Mouse (Mus musculus) hindbrain, embryonic 12.5 days (tissue): ENCODE results near the gene Dph1. TPM values are rescaled to one million over a fixed set of nuclear protein-coding genes. Genes with fewer than 3 reads are reported as not detected.

Experiments
- ATAC-seq: fragments of 200-750 bp; cut with Nextera tagmentation; 2 replicates; pipeline ENCODE4 v1.8.0; 2017; ENCODE audit warnings: moderate TSS enrichment; ENCODE audit not compliant: low FRiP score
- H3K27ac ChIP-seq: fragments of 300-500 bp; sonication (generic); 2 replicates; pipeline ENCODE4 v1.5.1; 2016; ENCODE audit warnings: mild to moderate bottlenecking
- H3K27me3 ChIP-seq: fragments of 300-500 bp; sonication (generic); 2 replicates; pipeline ENCODE4 v1.6.1; 2016; ENCODE audit warnings: mild to moderate bottlenecking
- H3K36me3 ChIP-seq: fragments of 300-500 bp; sonication (generic); 2 replicates; pipeline ENCODE4 v1.6.1; 2016; ENCODE audit warnings: mild to moderate bottlenecking
- H3K4me1 ChIP-seq: fragments of 300-500 bp; sonication (generic); 2 replicates; pipeline ENCODE4 v1.6.1; 2016
- H3K4me2 ChIP-seq: fragments of 300-500 bp; sonication (generic); replicated peaks from 2 replicates; pipeline ENCODE4 v1.6.1; 2016; ENCODE audit warnings: mild to moderate bottlenecking
- H3K4me3 ChIP-seq: fragments of 300-500 bp; sonication (generic); 2 replicates; pipeline ENCODE4 v1.5.1; 2016; ENCODE audit warnings: mild to moderate bottlenecking
- H3K9ac ChIP-seq: fragments of 300-500 bp; sonication (generic); 2 replicates; pipeline ENCODE4 v1.6.1; 2016; ENCODE audit warnings: mild to moderate bottlenecking, moderate library complexity
- H3K9me3 ChIP-seq: fragments of 300-500 bp; sonication (generic); replicated peaks from 2 replicates; pipeline ENCODE4 v1.6.1; 2016; ENCODE audit warnings: mild to moderate bottlenecking
- WGBS: fragments of 180-500 bp; shearing (Covaris S2); methylation state at CpG from one replicate; pipeline ENCODE4 v1.1.7; 2016; 5-methylcytosine and 5-hydroxymethylcytosine counted together
- polyA plus RNA-seq: library from polyadenylated mRNA; unstranded; fragments of >200 nt; fragmentation: Nextera tagmentation; extraction: Ambion mirVana; gene quantifications from 2 replicates; pipeline ENCODE4 v1.2.1, GENCODE M21; 2016

Gene Dph1
- polyA plus RNA-seq, 1 experiment from 2014 or later: 18.6 TPM

DNA sequence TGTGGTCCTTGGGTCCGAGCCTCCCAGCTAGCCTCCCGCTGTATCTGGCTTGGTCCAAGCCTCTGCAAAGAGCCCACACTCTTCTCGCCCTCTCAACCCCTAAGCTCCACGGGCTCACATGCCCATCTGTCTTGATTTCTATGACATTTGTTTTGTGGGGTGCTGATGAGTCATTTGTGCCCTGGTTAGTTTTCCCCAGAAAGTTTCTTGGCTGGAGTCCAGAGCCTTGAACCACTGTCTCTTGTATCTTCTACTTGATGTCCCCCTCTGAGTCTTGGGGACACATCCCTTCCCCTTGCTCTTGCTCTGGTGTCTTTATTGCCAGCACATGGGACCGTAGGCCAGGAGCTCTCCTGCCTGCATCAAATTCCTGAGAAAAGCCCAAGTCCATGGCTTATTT is 8.9 kb upstream of the Dph1 start:
- H3K36me3 ChIP-seq: no peaks in the 10 kb centered on the region
- H3K27ac ChIP-seq: no peak overlapping the region
- peaks cover 58% of the 10 kb centered on the region for H3K27me3 ChIP-seq
- 77% methylated on average over 5 of the region's 5 CpGs for WGBS
- ATAC-seq: no peak
- no peak overlapping the region for H3K4me2 ChIP-seq
- peaks cover 22% of the 10 kb centered on the region for H3K4me1 ChIP-seq
- H3K9ac ChIP-seq: no peak overlapping the region
- no peaks in the 10 kb centered on the region for H3K9me3 ChIP-seq
- H3K4me3 ChIP-seq: no peak overlapping the region

DNA sequence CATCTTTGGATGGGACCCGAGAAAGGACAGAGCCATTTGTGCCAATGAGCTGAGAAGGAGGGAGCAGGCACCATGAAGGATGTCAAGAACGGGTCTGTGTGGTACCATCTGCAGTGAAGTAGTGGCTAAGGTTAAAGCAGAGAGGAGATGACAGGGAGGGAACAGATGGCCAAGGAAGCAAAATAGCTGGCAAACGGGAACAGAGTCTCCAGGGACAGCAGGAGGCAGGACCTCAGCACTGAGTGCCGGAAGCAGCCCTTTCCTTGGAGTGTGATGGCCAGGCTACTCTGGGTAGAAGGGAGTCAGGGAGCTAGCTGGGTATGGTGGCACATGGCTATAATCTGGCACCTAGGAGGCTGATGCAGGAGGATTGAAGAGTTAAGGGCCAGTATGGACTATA is 7.8 kb upstream of the Dph1 start:
- no peak overlapping the region for H3K27ac ChIP-seq
- H3K36me3 ChIP-seq: no peaks in the 10 kb centered on the region
- H3K27me3 ChIP-seq: peaks cover 69% of the 10 kb centered on the region
- H3K4me2 ChIP-seq: no peak overlapping the region
- no peak overlapping the region for H3K9ac ChIP-seq
- ATAC-seq: no peak
- H3K9me3 ChIP-seq: no peaks in the 10 kb centered on the region
- WGBS: 60% methylated on average over 4 of the region's 4 CpGs
- H3K4me1 ChIP-seq: peaks cover 30% of the 10 kb centered on the region
- H3K4me3 ChIP-seq: no peak overlapping the region

DNA sequence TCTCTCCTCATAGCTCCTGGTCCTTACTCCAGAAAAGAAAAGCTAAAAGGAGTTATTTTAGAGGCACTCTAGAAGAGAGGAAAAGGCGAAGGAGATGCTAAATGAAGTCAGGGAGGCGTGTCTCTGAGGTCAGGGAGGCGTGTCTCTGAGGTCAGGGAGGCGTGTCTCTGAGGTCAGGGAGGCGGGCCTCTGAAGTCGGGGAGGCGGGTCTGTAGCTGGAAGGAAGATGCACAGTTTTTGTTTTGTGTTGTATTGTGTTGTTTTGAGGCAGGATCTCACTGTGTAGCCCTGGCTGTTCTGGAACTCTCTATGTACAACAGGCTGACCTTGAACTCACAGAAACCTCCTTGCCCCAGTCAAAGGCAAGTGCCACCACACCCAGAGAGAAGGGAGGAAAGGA is 6.9 kb upstream of the Dph1 start:
- peaks cover 38% of the 10 kb centered on the region for H3K4me1 ChIP-seq
- ATAC-seq: no peak
- H3K27me3 ChIP-seq: peaks cover 78% of the 10 kb centered on the region

DNA sequence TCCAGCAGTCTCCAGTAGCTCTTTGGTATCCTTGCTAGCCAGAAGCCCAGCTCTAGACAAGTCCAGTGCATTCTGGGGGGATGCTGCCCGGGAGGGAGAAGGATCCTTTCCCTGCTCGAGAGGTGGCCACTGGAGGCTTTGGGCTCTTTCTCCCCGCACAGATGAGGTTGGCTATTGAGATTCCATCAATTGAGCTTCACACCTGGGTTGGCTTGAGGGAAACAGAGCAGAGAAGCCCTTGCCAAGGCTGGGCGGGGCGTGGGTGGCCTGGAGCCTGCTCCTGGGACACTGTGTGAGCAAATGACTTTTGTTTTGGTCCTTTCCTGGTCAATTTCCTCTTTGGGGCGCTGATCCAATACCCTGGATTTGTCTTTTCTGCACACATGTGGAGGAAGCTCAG is 5.1 kb upstream of the Dph1 start:
- H3K27me3 ChIP-seq: peaks cover 91% of the 10 kb centered on the region
- no peak overlapping the region for H3K9ac ChIP-seq
- H3K4me1 ChIP-seq: peaks cover 35% of the 10 kb centered on the region
- no peaks in the 10 kb centered on the region for H3K9me3 ChIP-seq
- no peaks in the 10 kb centered on the region for H3K36me3 ChIP-seq
- WGBS: 53% methylated on average over 6 of the region's 6 CpGs
- no peak overlapping the region for H3K4me3 ChIP-seq
- no peak overlapping the region for H3K27ac ChIP-seq
- no peak for ATAC-seq
- peak overlapping the region; percentile 77; the same call in 1 of the 2 replicates for H3K4me2 ChIP-seq

More for the DNA sequence above, 6.9 kb upstream of the Dph1 start:
- H3K4me3 ChIP-seq: no peak overlapping the region
- 20% methylated on average over 7 of the region's 7 CpGs for WGBS
- H3K4me2 ChIP-seq: no peak overlapping the region
- no peak overlapping the region for H3K27ac ChIP-seq
- H3K36me3 ChIP-seq: no peaks in the 10 kb centered on the region
- H3K9me3 ChIP-seq: no peaks in the 10 kb centered on the region
- no peak overlapping the region for H3K9ac ChIP-seq

DNA sequence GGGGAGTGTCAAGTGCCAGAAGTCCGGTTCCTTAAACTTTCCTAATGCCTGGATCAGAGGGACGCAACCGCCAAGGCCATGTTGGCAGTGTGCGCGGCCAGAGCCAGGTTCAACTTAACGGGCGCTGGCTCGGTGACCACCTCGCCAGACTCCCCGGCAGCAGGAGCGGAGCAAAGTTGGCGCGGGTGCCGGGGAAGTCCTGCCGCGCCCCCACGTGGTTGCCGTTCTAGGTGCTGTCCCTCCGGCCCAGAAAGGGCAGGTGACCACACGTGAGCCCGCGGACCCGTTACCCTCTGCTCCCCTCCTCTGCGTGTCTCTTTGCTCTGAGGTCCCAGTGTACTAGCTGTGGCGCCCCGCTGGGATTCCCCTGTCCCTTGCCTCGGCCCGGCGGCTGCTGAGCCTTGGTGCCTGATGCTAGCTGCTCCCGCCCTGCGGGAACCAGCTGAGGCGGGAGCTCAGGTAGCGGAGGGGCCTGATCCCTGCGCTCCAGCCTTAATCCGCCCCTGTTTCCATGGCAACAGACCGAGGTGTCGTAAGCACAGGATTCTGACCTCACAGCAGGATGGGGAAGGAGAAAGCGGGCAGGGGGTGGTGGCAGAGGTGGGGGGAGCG is 3.9 kb upstream of the Dph1 start:
- H3K36me3 ChIP-seq: no peaks in the 10 kb centered on the region
- H3K4me3 ChIP-seq: peak overlapping the region; percentile 48
- H3K9me3 ChIP-seq: no peaks in the 10 kb centered on the region
- H3K4me2 ChIP-seq: peak overlapping the region; percentile 77
- peaks cover 86% of the 10 kb centered on the region for H3K27me3 ChIP-seq
- no peak for ATAC-seq
- H3K27ac ChIP-seq: no peak overlapping the region
- H3K4me1 ChIP-seq: peaks cover 38% of the 10 kb centered on the region
- WGBS: under 1% methylated on average over 37 of the region's 39 CpGs
- H3K9ac ChIP-seq: peak overlapping the region; percentile 57

DNA sequence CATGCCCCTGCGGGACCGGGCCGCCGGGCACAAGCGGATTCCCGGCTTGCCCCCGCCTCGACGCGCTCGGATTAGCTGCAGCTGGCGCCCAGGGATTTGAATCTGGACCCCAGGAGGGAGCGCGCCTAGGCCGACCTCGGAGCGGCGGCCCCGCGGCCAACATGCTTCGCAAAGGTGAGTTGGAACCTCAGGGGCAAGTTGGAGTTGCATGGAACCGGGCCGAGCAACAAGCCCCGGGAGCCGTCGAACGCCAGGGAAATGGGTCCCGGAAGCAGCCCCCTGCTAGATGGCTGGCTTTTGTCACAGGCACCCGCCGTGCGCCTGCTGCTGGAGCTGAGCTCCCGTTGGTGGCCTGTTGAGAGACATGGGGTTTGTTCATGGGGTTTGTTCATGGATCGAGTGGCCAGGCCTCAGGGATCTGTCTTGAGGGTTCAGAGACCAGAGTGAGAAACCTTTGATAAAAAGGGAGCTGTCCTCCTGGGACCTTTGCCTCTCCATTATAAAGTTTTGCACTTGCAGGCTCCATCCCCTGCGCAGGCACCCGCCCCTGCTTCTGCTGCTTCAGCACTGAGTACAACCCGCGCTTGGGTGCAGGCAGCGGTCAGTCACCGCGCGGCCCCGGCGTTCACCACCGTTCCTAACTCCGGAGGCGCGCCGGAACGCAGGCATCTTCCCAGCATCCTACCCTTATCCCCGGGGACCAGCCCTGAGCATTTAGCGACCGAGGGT is 3.2 kb upstream of the Dph1 start:
- Histone ChIP-seq H3K27ac (0 out of 2 replicates have a peak overlapping the region, but pooled peaks have one; percentile 7), H3K4me1 (peaks cover 44% of the 10 kb centered on the region)
- WGBS: under 1% methylated on average over 52 of the region's 52 CpGs

DNA sequence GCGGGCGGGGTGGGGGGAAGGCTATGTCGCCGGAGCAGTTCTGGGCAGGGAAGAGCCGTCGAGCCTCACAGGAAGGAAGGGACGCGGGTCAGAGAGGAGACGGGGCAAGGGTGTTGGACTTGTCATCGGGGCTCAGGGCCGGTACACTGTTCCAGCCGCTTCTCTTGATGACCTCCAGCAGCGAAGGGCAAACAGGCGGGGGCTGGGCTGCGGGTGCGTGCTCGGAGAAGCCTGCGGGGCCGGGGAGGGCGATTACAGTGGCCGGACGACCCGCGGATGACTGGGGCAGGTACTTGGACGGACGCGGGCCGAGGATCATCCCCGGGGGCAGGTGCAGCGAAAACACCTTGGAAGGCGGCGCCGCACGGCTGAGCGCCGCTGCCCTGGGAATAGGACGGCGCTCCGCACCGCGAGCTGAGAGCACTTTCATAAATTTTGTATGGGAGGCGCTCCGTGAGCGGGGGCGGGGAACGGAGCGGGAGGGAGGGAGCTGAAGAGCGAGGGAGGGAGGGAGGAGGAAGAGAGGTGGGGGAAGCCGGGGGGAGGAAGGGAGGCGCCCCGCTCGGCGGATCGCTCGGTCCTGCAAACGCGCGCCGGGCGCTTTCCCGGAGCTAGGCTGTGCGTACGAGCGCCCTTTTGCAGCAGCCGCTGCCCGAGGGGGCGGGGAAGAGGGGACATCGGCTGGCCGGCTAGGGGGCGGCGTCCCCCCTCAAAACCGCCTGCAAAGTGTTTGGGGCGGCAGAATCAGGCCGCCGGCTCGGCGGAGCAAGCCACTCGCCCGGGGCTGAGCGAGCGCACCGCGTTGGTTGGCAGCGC is 2.4 kb upstream of the Dph1 start, which contains the start of gene Rtn4rl1:
Gene Rtn4rl1, plus strand, starts transcription at position 528 of the 816 bp plus-strand sequence.
- peak; percentile 35; the same call in 1 of the 2 replicates for ATAC-seq
- Histone ChIP-seq H3K4me2 (peak within 1 kb of the TSS; percentile 77), H3K9ac (peak within 1 kb of the TSS; percentile 57), H3K9me3 (no peaks in the 10 kb centered on the region), H3K4me1 (peaks cover 46% of the 10 kb centered on the region), H3K27ac (0 out of 2 replicates have a peak within 1 kb of the TSS, but pooled peaks have one; percentile 7), H3K4me3 (peak within 1 kb of the TSS; percentile 48), H3K36me3 (no peaks in the 10 kb centered on the region), H3K27me3 (peaks cover 74% of the 10 kb centered on the region)
- under 1% methylated on average over 82 of the region's 84 CpGs for WGBS

More for the DNA sequence above, 3.2 kb upstream of the Dph1 start:
- ATAC-seq: no peak
- Histone ChIP-seq H3K4me2 (peak overlapping the region; percentile 77), H3K9me3 (no peaks in the 10 kb centered on the region), H3K36me3 (no peaks in the 10 kb centered on the region), H3K9ac (peak overlapping the region; percentile 57), H3K4me3 (peak overlapping the region; percentile 48), H3K27me3 (peaks cover 81% of the 10 kb centered on the region)

DNA sequence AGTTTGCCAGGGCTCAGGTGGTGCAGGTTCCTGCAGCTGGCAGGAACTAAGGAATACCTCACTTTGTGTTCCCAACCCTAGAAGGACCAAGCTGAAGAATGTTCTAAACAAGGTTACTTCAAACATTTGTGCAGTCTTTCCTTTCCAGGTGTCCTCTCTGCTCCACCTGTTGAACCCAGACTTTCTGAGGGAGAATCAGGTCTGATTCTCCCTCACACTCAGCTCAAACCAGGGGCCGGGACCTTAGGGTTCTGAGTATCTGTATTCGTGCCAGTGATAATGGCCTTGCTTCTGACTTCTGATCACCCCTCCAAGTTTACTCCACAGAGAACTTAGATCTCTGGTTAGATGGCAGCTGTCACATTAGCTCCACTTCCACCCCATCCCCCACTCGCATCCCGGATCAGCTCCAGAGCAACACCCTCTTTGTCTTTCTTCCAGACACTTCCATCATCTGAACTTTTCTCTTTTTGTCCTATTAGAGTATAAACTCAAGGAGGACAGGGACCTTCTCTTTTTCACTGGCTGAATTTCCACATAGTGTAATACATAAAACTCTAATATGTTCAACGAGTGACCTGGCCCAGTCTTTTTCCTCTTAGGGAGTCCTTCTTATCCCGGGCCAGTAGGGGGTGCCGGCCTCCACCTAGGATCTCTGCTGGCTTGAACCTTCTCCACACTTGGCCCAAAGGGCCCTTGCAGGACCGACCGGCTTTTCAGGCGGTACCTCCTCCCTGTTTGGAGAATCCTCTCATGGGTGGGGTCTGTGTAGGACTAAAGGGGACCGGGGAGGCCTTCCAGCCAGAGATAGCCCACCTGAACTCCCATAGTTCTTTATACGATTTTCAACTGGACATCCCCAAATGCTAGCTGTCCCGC is 1.5 kb upstream of the Dph1 start:
- 21% methylated on average over 13 of the region's 13 CpGs for WGBS
- H3K4me3 ChIP-seq: peak overlapping the region; percentile 48
- no peak overlapping the region for H3K27ac ChIP-seq
- peaks cover 66% of the 10 kb centered on the region for H3K27me3 ChIP-seq
- no peaks in the 10 kb centered on the region for H3K36me3 ChIP-seq
- H3K9me3 ChIP-seq: no peaks in the 10 kb centered on the region
- H3K4me1 ChIP-seq: peaks cover 46% of the 10 kb centered on the region
- ATAC-seq: 0 out of 2 replicates have a peak, but pooled peaks have one; percentile 39
- peak overlapping the region; percentile 57; the same call in 1 of the 2 replicates for H3K9ac ChIP-seq
- peak overlapping the region; percentile 77 for H3K4me2 ChIP-seq

DNA sequence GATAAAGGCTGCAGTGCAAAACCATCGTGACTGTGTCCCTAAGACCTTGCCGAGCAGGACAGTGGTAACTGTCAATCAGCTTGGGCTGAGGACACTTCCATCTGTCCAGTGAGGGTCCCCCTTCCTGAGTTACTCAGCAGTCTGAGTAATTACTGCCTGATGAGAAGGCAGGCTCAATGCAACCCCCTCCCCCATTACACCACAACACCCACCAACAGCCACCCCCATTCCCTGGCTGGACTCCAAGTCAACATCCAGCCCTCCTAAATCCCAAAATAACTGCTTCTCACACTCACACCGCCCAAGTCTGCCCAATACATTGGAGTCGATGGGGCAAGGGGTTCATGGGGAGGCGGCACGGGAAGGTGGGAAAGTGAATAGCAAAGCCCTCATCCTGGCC is 800 bp upstream of the Dph1 start:
- WGBS: 66% methylated on average over 6 of the region's 6 CpGs
- Histone ChIP-seq H3K4me2 (no peak overlapping the region), H3K9me3 (no peaks in the 10 kb centered on the region), H3K4me3 (no peak overlapping the region), H3K27me3 (peaks cover 58% of the 10 kb centered on the region), H3K9ac (no peak overlapping the region), H3K36me3 (no peaks in the 10 kb centered on the region), H3K27ac (no peak overlapping the region), H3K4me1 (peaks cover 46% of the 10 kb centered on the region)
- no peak for ATAC-seq

DNA sequence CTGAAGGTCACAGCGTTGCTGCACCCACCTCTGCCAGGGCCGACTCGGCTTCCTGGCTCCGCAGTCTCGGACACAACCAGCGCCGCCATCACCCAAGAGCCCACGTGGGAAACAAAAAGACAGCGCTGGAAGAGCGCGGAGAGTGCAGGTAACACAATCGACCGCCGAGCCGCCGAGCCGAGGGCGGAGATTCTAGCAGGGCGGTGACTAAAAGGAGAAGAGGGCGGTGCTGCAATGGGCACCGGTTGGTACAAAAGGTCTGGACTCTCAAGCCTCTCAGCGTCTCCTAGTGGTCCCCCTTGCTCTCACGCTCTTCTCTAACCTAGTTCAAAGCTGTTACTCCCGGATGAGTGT is 693 bp downstream of the Dph1 start:
- H3K4me3 ChIP-seq: peak overlapping the region; percentile 71
- WGBS: 1% methylated on average over 24 of the region's 24 CpGs
- H3K9ac ChIP-seq: peak overlapping the region; percentile 67
- peak; percentile 71 for ATAC-seq
- no peak overlapping the region for H3K27ac ChIP-seq
- H3K27me3 ChIP-seq: peaks cover 43% of the 10 kb centered on the region
- H3K4me1 ChIP-seq: peaks cover 41% of the 10 kb centered on the region
- H3K4me2 ChIP-seq: peak overlapping the region; percentile 71
- H3K9me3 ChIP-seq: no peaks in the 10 kb centered on the region
- no peaks in the 10 kb centered on the region for H3K36me3 ChIP-seq

DNA sequence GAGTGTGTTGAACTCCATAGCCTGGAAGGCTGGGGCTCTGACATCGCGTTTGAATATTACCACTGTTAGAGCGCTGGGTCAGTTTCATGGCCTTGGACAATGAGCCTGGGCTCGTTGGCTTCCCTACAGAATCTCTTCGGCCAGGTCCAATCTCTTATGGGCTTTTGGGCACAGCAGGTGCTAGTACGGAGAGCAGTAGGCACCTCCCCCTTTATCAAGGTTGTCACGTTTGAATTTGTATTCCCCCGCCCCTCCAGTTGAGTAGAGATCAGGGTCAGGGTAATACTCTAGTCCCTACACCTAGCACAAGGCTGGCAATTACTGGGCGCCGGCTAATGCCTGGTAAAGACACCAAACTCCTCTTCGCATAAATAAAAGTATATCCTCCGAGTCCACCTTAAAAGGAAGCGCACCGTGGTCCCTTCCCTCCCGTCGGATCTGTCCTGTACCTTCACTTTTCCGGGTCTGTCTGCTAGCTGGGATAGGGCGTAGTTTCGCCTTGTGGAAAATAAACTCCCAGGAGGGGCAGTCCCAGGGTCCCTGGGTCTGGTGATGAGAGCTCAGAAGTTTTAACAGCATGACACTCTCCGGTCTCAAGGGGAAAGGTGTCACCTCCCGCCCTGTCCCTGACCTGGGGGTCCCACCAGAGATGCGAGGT is 1.2 kb downstream of the Dph1 start:
- Histone ChIP-seq H3K9me3 (no peaks in the 10 kb centered on the region), H3K27ac (no peak overlapping the region), H3K4me2 (peak overlapping the region; percentile 71), H3K36me3 (no peaks in the 10 kb centered on the region), H3K4me1 (peaks cover 41% of the 10 kb centered on the region), H3K27me3 (peaks cover 38% of the 10 kb centered on the region), H3K4me3 (peak overlapping the region; percentile 71), H3K9ac (peak overlapping the region; percentile 67)
- ATAC-seq: peak; percentile 24
- WGBS: under 1% methylated on average over 22 of the region's 22 CpGs
